Mouse (Mus musculus) left cerebral cortex, postnatal 14 days (tissue): ENCODE measurements around the gene Btbd35f25. TPM values are rescaled to one million over a fixed set of nuclear protein-coding genes. Genes with fewer than 3 reads are reported as not detected.
"Not testable (repeated sequence)": the region's sequence is repeated elsewhere in the genome, so short reads cannot be mapped to it uniquely, and the experiment has no call there.

ENCODE experiments used
- DNase-seq, 2 experiments: peaks; one replicate each; pipeline ENCODE4 v3.0.0; 2021 to 2022; ENCODE audit warnings: low spot score in 2 of 2, mixed read lengths in 1 of 2
- intact Hi-C: fragments of 180-260 bp; cut with DNase I; formaldehyde crosslinking; loops from one replicate; pipeline ENCODE4 v1.15.1; 2025
- long read RNA-seq, 2 experiments: library from polyadenylated mRNA; stranded (forward); transcript quantifications; one replicate each; pipeline ENCODE4 v2.0.0; 2021
- total RNA-seq, 2 experiments: library from RNA; stranded (reverse); gene quantifications; 2 replicates each; pipeline ENCODE4 v1.2.3; 2021

Gene Btbd35f25
- total RNA-seq: not detected
- long read RNA-seq, experiment 1: 0 reads
- long read RNA-seq, experiment 2: 0 reads

GRCm38 (mm10) chrX:31717056-31717455, at the start of gene Btbd35f25:
Gene Btbd35f25 (minus strand): TSS chrX:31717156.
- intact Hi-C loops, DNase-seq: not testable (repeated sequence)

GRCm38 (mm10) chrX:31766255-31766654, 49.3 kb upstream of the Btbd35f25 start:
- DNase-seq: no peak
- intact Hi-C loops: no loop called here

DNA sequence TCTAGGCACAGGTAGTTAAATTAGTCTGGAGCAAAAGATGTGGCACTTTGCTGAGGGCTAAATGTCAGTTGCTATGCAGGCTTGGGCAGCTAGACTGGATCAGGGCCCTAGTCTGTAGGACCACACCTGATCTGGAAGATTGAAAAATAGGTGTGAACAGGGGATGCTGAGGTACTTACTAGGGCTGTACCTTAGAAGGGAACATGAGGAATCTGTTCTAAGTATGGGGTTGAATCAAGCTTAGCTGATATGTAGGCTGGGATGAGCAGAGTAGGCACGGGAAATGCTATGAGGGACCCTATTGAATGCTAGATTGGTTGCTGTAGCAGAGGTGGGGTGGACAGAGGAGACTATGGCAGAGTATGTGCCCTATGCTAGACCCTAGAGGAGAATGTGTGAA, 47.0 kb upstream of the Btbd35f25 start:
- intact Hi-C loops: no loop called here
- DNase-seq: no peak

DNA sequence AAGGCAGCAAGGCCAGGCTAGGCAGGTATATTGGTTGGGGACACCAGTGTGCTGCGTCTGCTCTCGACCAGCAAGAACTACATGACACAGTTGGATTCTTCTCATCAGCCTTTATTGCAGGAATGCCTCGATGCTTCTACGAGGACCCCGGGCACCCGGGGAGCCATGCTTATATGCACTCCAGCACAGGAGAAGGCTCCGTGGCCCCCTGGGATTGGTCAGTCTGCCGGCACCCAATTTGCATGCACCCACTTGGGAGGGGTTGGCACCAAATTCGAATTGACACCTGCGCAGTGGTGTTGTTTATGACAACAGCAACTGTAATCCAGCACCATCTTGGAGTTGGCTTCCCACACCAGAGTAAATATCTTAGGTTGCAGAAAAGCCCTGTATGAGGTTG, 28.1 kb upstream of the Btbd35f25 start:
- no peak for DNase-seq
- intact Hi-C loops: no loop called here

- DNase-seq: no peak
Observed at GRCm38 (mm10) chrX:31736958-31737357, 20.0 kb upstream of the Btbd35f25 start.

More at GRCm38 (mm10) chrX:31736958-31737357, 20.0 kb upstream of the Btbd35f25 start:
- intact Hi-C loops: no loop called here

Other genes starting within 250 kb of the Btbd35f25 start
- not detected for gene Gm21883, start 142.9 kb downstream of the Btbd35f25 start, total RNA-seq
- gene Spin2e, start 98.2 kb downstream of the Btbd35f25 start, total RNA-seq: not detected
- not detected for gene Gm21637, start 244.9 kb upstream of the Btbd35f25 start, total RNA-seq